Mouse (Mus musculus): Measurements from ENCODE around the gene Aqp3.

- TF ChIP-seq CTCF (IDR thresholded peaks at IDR 0.05; ENCODE audit: low read depth) (no peak), EP300 (IDR thresholded peaks at IDR 0.05; ENCODE audit: low read depth) (no peak)
These were observed 602 bp downstream of the Aqp3 start for GRCm38 (mm10) chr4:41097381-41097780.

All from liver, embryonic 14.5 days (tissue).